Mouse (Mus musculus) lung, postnatal 0 days (tissue): ENCODE measurements around the gene Aff3.

Experiments used
- CTCF ChIP-seq: IDR thresholded peaks from 2 replicates; pipeline ENCODE4 v1.5.1; 2016; ENCODE audit warnings: antibody characterized with exemption, mild to moderate bottlenecking
- EP300 ChIP-seq: IDR thresholded peaks from 2 replicates; pipeline ENCODE4 v1.6.1; 2016; ENCODE audit warnings: antibody characterized with exemption, mild to moderate bottlenecking, control low read depth

GRCm38 (mm10) chr1:38448854-38449253 lies 215.9 kb downstream of the Aff3 start:
- TF ChIP-seq CTCF (no peak), EP300 (no peak)
